Mouse (Mus musculus) olfactory bulb, adult 2 months (tissue): ENCODE results near the gene Gm20661. TPM values are rescaled to one million over a fixed set of nuclear protein-coding genes. Genes with fewer than 3 reads are reported as not detected.
A peak's percentile ranks its signal among the peaks of the same experiment; 100 is the strongest.

ENCODE experiments used
- H3K27ac ChIP-seq: fragments of 200-500 bp; 2 replicates; pipeline ENCODE4 v1.5.1; 2012; ENCODE audit warnings: low read depth, low read length; ENCODE audit not compliant: insufficient read depth
- H3K4me1 ChIP-seq: fragments of 200-500 bp; 2 replicates; pipeline ENCODE4 v1.6.1; 2012; ENCODE audit warnings: low read length; ENCODE audit not compliant: control insufficient read depth, insufficient read depth
- H3K4me3 ChIP-seq: fragments of 200-500 bp; 2 replicates; pipeline ENCODE4 v1.5.1; 2012; ENCODE audit warnings: mild to moderate bottlenecking, low read depth, low read length, moderate library complexity; ENCODE audit not compliant: insufficient read depth
- CTCF ChIP-seq: fragments of 200-500 bp; IDR thresholded peaks from 2 replicates; pipeline ENCODE4 v1.5.1; 2012; ENCODE audit warnings: low read depth, mild to moderate bottlenecking, low read length, moderate library complexity; ENCODE audit not compliant: insufficient read depth
- POLR2A ChIP-seq: fragments of 200-500 bp; IDR thresholded peaks from 2 replicates; pipeline ENCODE4 v1.6.1; 2012; ENCODE audit warnings: mild to moderate bottlenecking, low read depth, low read length, moderate library complexity; ENCODE audit not compliant: insufficient read depth
- WGBS: fragments of 180-500 bp; shearing (Covaris S2); methylation state at CpG from one replicate; pipeline ENCODE4 v1.1.7; 2018; 5-methylcytosine and 5-hydroxymethylcytosine counted together
- polyA plus RNA-seq: library from polyadenylated mRNA; stranded (reverse); fragments of >200 nt; gene quantifications from 2 replicates; pipeline ENCODE4 v1.2.4, GENCODE M21; 2012; ENCODE audit warnings: low replicate concordance; ENCODE audit not compliant: missing spikeins, insufficient read depth, insufficient read length

Gene Gm20661
- polyA plus RNA-seq, 1 experiment = not detected

- H3K4me3 ChIP-seq = peak within 1 kb of the TSS; percentile 6; the same call in 1 of the 2 replicates
- TF ChIP-seq POLR2A (no peak), CTCF (no peak)
- H3K27ac ChIP-seq = no peak within 1 kb of the TSS
- 0 out of 2 replicates have a peak, but pooled peaks cover 6% of the 10 kb centered on the region for H3K4me1 ChIP-seq
- 80% methylated on average over 12 of the region's 12 CpGs for WGBS
Observed at GRCm38 (mm10) chr9:107975399-107976386, 7.2 kb upstream of the Gm20661 start, which contains the start of gene Uba7. Gene Uba7 (plus strand): TSS chr9:107975505.

DNA sequence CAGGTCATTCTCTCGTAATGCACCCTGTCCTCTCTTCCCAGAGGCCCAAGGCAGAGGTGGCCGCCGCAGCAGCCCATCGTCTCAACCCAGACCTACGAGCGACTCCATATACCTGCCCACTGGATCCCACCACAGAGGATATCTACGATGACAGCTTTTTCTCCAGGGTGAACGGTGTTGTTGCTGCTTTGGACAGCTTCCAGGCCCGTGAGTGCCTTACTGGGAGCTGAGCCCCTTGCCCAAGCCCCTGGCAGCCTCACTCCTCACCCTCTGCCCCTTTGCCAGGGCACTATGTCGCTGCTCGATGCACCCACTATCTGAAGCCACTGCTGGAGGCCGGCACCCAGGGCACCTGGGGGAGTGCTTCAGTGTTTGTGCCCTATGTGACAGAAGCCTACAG, 4.0 kb upstream of the Gm20661 start:
- Histone ChIP-seq H3K4me1 (peaks cover 31% of the 10 kb centered on the region), H3K27ac (no peak overlapping the region), H3K4me3 (no peak overlapping the region)
- WGBS = 93% methylated on average over 12 of the region's 12 CpGs
- TF ChIP-seq POLR2A (no peak), CTCF (no peak)

GRCm38 (mm10) chr9:107981684-107982605, 913 bp upstream of the Gm20661 start:
- TF ChIP-seq CTCF (no peak), POLR2A (no peak)
- peaks cover 39% of the 10 kb centered on the region for H3K4me1 ChIP-seq
- WGBS = 46% methylated on average over 7 of the region's 7 CpGs
- H3K4me3 ChIP-seq = no peak overlapping the region
- H3K27ac ChIP-seq = peak overlapping the region; percentile 27; the same call in 1 of the 2 replicates

GRCm38 (mm10) chr9:107983421-107983890, 598 bp downstream of the Gm20661 start:
- Histone ChIP-seq H3K4me1 (peaks cover 39% of the 10 kb centered on the region), H3K27ac (peak overlapping the region; percentile 69), H3K4me3 (no peak overlapping the region)
- WGBS = 51% methylated on average over 4 of the region's 4 CpGs
- TF ChIP-seq POLR2A (no peak), CTCF (no peak)

- 82% methylated on average over 19 of the region's 19 CpGs for WGBS
- peak overlapping the region; percentile 19 for H3K27ac ChIP-seq
- no peak for TF ChIP-seq CTCF
- no peak for TF ChIP-seq POLR2A
- peak overlapping the region; percentile 64 for H3K4me3 ChIP-seq
- H3K4me1 ChIP-seq = peaks cover 39% of the 10 kb centered on the region
Observed at GRCm38 (mm10) chr9:107984052-107984753, 1.3 kb downstream of the Gm20661 start.

DNA sequence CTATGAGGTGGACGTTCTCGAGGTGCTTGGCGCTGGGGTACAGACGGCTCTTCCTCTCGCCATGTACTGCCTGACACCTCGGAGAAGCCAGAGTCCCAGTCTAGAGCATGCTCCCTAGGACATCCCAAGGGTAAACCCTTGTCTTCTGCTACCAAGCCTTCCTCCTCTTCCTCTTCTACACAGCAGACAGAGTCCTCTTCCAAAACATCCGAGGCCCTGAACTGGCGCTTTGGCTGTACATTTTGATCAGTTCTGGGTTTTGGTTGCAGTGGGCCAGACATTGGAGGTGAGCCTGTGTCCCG, 1.8 kb downstream of the Gm20661 start:
- Histone ChIP-seq H3K4me3 (peak overlapping the region; percentile 64), H3K27ac (0 out of 2 replicates have a peak overlapping the region, but pooled peaks have one; percentile 19), H3K4me1 (peaks cover 39% of the 10 kb centered on the region)
- 81% methylated on average over 9 of the region's 9 CpGs for WGBS
- TF ChIP-seq CTCF (no peak), POLR2A (no peak)

- no peak for TF ChIP-seq CTCF
- peak; percentile 34; the same call in 1 of the 2 replicates for TF ChIP-seq POLR2A
- 0 out of 2 replicates have a peak within 1 kb of the TSS, but pooled peaks have one; percentile 2 for H3K27ac ChIP-seq
- H3K4me1 ChIP-seq = peaks cover 39% of the 10 kb centered on the region
- 4% methylated on average over 58 of the region's 58 CpGs for WGBS
- H3K4me3 ChIP-seq = peak within 1 kb of the TSS; percentile 64
Observed at GRCm38 (mm10) chr9:107985131-107986119, 2.6 kb downstream of the Gm20661 start, which contains the start of gene Inka1. Gene Inka1 (minus strand): TSS chr9:107985879.
